Comparison of ENCODE assay signal across 8 mouse cellular contexts in the genomic region with DNA sequence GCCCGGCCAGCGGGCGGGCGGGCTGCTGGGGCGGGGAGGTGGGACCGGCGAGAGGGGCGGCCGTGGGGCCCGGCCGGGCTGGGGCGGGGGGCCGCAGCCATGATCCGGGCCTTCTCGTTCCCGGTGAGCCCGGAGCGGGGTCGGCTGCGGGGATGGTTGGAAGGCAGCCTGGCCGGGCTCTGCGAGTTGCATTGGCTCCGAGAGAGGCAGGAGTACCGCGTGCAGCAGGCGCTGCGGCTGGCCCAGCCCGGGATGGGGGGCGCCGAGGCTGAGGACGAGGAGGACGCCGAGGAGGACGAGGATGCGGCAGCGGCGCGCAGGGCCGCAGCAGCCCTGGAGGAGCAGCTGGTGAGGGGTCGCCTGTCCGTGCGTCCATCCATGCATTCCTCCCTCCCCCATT. TPM values are rescaled to one million over a fixed set of nuclear protein-coding genes. Genes with fewer than 3 reads are reported as not detected.
DNase-seq lines count a peak whose midpoint lies in the region; ATAC-seq and TF ChIP-seq lines count a peak whose summit lies in the region.

No protein-coding gene starts in this region.

- H3K27me3 ChIP-seq in thymus, adult 2 months (ENCODE audit: control insufficient read depth, insufficient read depth, low read length) = no peaks in the 10 kb centered on the region
- H3K27me3 ChIP-seq in liver, embryonic 11.5 days (replicated peaks; ENCODE audit: control insufficient read depth, insufficient read depth, low read length) = peaks cover 12% of the 10 kb centered on the region

- ATAC-seq in liver, embryonic 11.5 days (replicated peaks; ENCODE audit: low FRiP score) = peak; percentile 44; the same call in 1 of the 2 replicates

- no peaks in the 10 kb centered on the region for H3K9me3 ChIP-seq in liver, embryonic 11.5 days (ENCODE audit: control insufficient read depth, low read length)

- peaks cover 20% of the 10 kb centered on the region for H3K4me1 ChIP-seq in thymus, adult 2 months (replicated peaks; ENCODE audit: control insufficient read depth, insufficient read depth, low read length)
- peaks cover 22% of the 10 kb centered on the region for H3K4me1 ChIP-seq in liver, embryonic 11.5 days (replicated peaks; ENCODE audit: control insufficient read depth, insufficient read depth, low read length)

- H3K36me3 ChIP-seq in thymus, adult 2 months (ENCODE audit: control insufficient read depth, insufficient read depth, low read length) = peaks cover 18% of the 10 kb centered on the region
- 0 out of 2 replicates have a peak, but pooled peaks cover 3% of the 10 kb centered on the region for H3K36me3 ChIP-seq in liver, embryonic 11.5 days (ENCODE audit: control insufficient read depth, insufficient read depth, low read length)

- TF ChIP-seq CTCF in gastrocnemius, adult 2 months (IDR thresholded peaks at IDR 0.05) = no peak
- no peak for TF ChIP-seq CTCF in thymus, adult 2 months (IDR thresholded peaks at IDR 0.05; ENCODE audit: borderline replicate concordance, control insufficient read depth, extremely low read depth, insufficient read depth, low read length, poor library complexity)

- peak overlapping the region; percentile 71 for H3K9ac ChIP-seq in liver, embryonic 11.5 days (ENCODE audit: low read depth, low read length)

- TF ChIP-seq POLR2A in thymus, adult 2 months (IDR thresholded peaks at IDR 0.05; ENCODE audit: control insufficient read depth, extremely low read depth, insufficient read depth, low read length, poor library complexity) = no peak

- H3K27ac ChIP-seq in gastrocnemius, adult 2 months = peak overlapping the region; percentile 85
- H3K27ac ChIP-seq in thymus, adult 2 months (ENCODE audit: control insufficient read depth, insufficient read depth, low read length) = no peak overlapping the region
- peak overlapping the region; percentile 48 for H3K27ac ChIP-seq in liver, embryonic 11.5 days (ENCODE audit: low read depth, low read length)

- no peak for DNase-seq in gastrocnemius, adult 2 months
- no peak for DNase-seq in gastrocnemius, postnatal 14 days
- no peak for DNase-seq in thymus, adult 2 months
- DNase-seq in thymus, postnatal 10 days (ENCODE audit: low spot score in 2 of 2) = no peak
- no peak for DNase-seq in liver, embryonic 11.5 days (ENCODE audit: low spot score)
- DNase-seq in frontal cortex, adult 2 months (ENCODE audit: extremely low spot score in 1 of 2, low spot score in 1 of 2) = no peak
- no peak for DNase-seq in urinary bladder, postnatal 4 days (ENCODE audit: low spot score in 2 of 2)
- DNase-seq in testis, postnatal 14 days (ENCODE audit: low spot score) = no peak

- intact Hi-C loops in gastrocnemius, adult 2 months (cut with DNase I) = loop anchor here (2.0 kb wide), 1 partner anchor 39 kb away; no protein-coding TSS in a partner anchor
- intact Hi-C loops in gastrocnemius, postnatal 14 days (cut with DNase I; ENCODE audit: low total_unique reads) = no loop called here

- H3K4me2 ChIP-seq in liver, embryonic 11.5 days = peak overlapping the region; percentile 98

- peak overlapping the region; percentile 87 for H3K4me3 ChIP-seq in gastrocnemius, adult 2 months
- H3K4me3 ChIP-seq in thymus, adult 2 months (ENCODE audit: control insufficient read depth, insufficient read depth, low read length) = peak overlapping the region; percentile 43
- peak overlapping the region; percentile 69 for H3K4me3 ChIP-seq in liver, embryonic 11.5 days (ENCODE audit: low read depth, low read length)

- WGBS in thymus, adult 2 months = under 1% methylated on average over 41 of the region's 42 CpGs
- WGBS in liver, embryonic 11.5 days = under 1% methylated on average over 40 of the region's 42 CpGs

RNA-seq across cellular contexts. Expression of a gene that starts 0.2 kb away (rescaled TPM):
- total RNA-seq in gastrocnemius, adult 2 months (2021) = 1 to 10 TPM in 1 of 2 experiments, under 1 TPM in 1; 0.99 to 1.7 TPM
- total RNA-seq in gastrocnemius, postnatal 14 days (2021) = 1 to 10 TPM; 3.9 to 7.1 TPM
- polyA plus RNA-seq in thymus, adult 2 months (2012; rRNA removed) = 3.8 and 4.4 TPM in 2 replicates
- 2.5 and 2.6 TPM in 2 replicates for polyA plus RNA-seq in liver, embryonic 11.5 days (2014; fragmentation: Nextera tagmentation; extraction: Ambion mirVana)
- 151 and 154 TPM in 2 replicates for polyA plus RNA-seq in frontal cortex, adult 2 months (2012; rRNA removed)

RNA-seq across cellular contexts. Expression of a gene that starts 16.3 kb away (rescaled TPM):
- total RNA-seq in gastrocnemius, adult 2 months (2021) = not detected
- total RNA-seq in gastrocnemius, postnatal 14 days (2021) = under 1 TPM; 0.47 to 0.66 TPM
- polyA plus RNA-seq in thymus, adult 2 months (2012; rRNA removed) = 0.62 and 1.7 TPM in 2 replicates
- polyA plus RNA-seq in liver, embryonic 11.5 days (2014; fragmentation: Nextera tagmentation; extraction: Ambion mirVana) = 1.8 and 3.3 TPM in 2 replicates
- 5.9 and 7.6 TPM in 2 replicates for polyA plus RNA-seq in frontal cortex, adult 2 months (2012; rRNA removed)

RNA-seq across cellular contexts. Expression of a gene that starts 31.0 kb away (rescaled TPM):
- total RNA-seq in gastrocnemius, adult 2 months (2021) = under 1 TPM; 0.67 to 0.79 TPM
- total RNA-seq in gastrocnemius, postnatal 14 days (2021) = 1 to 10 TPM; 1.6 to 2.6 TPM
- polyA plus RNA-seq in thymus, adult 2 months (2012; rRNA removed) = 11.3 and 11.4 TPM in 2 replicates
- polyA plus RNA-seq in liver, embryonic 11.5 days (2014; fragmentation: Nextera tagmentation; extraction: Ambion mirVana) = 1.2 and 1.3 TPM in 2 replicates
- polyA plus RNA-seq in frontal cortex, adult 2 months (2012; rRNA removed) = 0.20 and 0.25 TPM in 2 replicates

RNA-seq across cellular contexts. Expression of a gene that starts 32.6 kb away (rescaled TPM):
- 1 to 10 TPM; 3.9 to 8.2 TPM for total RNA-seq in gastrocnemius, adult 2 months (2021)
- total RNA-seq in gastrocnemius, postnatal 14 days (2021) = 10 to 100 TPM in 1 of 2 experiments, 1 to 10 TPM in 1; 8.5 to 11.8 TPM
- polyA plus RNA-seq in thymus, adult 2 months (2012; rRNA removed) = 363 and 406 TPM in 2 replicates
- 7.6 and 8.4 TPM in 2 replicates for polyA plus RNA-seq in liver, embryonic 11.5 days (2014; fragmentation: Nextera tagmentation; extraction: Ambion mirVana)
- 6.4 and 6.7 TPM in 2 replicates for polyA plus RNA-seq in frontal cortex, adult 2 months (2012; rRNA removed)

RNA-seq across cellular contexts. Expression of a gene that starts 48.6 kb away (rescaled TPM):
- 100 to 1,000 TPM; 290 to 400 TPM for total RNA-seq in gastrocnemius, adult 2 months (2021)
- total RNA-seq in gastrocnemius, postnatal 14 days (2021) = 100 to 1,000 TPM; 247 to 276 TPM
- 398 and 475 TPM in 2 replicates for polyA plus RNA-seq in thymus, adult 2 months (2012; rRNA removed)
- 147 and 169 TPM in 2 replicates for polyA plus RNA-seq in liver, embryonic 11.5 days (2014; fragmentation: Nextera tagmentation; extraction: Ambion mirVana)
- 1,679 and 1,948 TPM in 2 replicates for polyA plus RNA-seq in frontal cortex, adult 2 months (2012; rRNA removed)

Comparison
In these comparisons a context has a peak if more than half of its experiments do, and no peak if none do; other contexts are left out.
1. RNA of a gene that starts 0.2 kb away (polyA plus RNA-seq): 151 to 154 TPM in frontal cortex, adult 2 months; 3.8 to 4.4 TPM in thymus, adult 2 months and 2.5 to 2.6 TPM in liver, embryonic 11.5 days; every median in the first group is over 10 times any median in the second.
2. Peak in every context shown above with its lines, with median percentiles within 50 percentile points of each other: H3K4me3 ChIP-seq.